Mouse (Mus musculus) small intestine, adult 2 months (tissue): Measurements from ENCODE around the gene Gng8.

Experiments used
- CTCF ChIP-seq: fragments of 200-500 bp; IDR thresholded peaks from 2 replicates; pipeline ENCODE4 v1.5.1; 2012; ENCODE audit warnings: low read depth, mild to moderate bottlenecking, control low read depth, inconsistent platforms, low read length, moderate library complexity, mixed read lengths; ENCODE audit not compliant: insufficient replicate concordance, insufficient read length; ENCODE audit errors: extremely low read depth
- POLR2A ChIP-seq: fragments of 200-500 bp; IDR thresholded peaks from 2 replicates; pipeline ENCODE4 v1.6.1; 2012; ENCODE audit warnings: low read depth, mild to moderate bottlenecking, control low read depth, inconsistent platforms, low read length, moderate library complexity

- TF ChIP-seq CTCF (no peak), POLR2A (peak; percentile 28; the same call in 1 of the 2 replicates)
Measured at GRCm38 (mm10) chr7:16843441-16844171, 48.0 kb upstream of the Gng8 start.
